Mouse (Mus musculus): Measurements from ENCODE around the gene Cyp2ab1. TPM values are rescaled to one million over a fixed set of nuclear protein-coding genes. Genes with fewer than 3 reads are reported as not detected.

Gene Cyp2ab1
- total RNA-seq, 2 experiments from 2014 or later: 0.07 TPM; not detected in 1

DNA sequence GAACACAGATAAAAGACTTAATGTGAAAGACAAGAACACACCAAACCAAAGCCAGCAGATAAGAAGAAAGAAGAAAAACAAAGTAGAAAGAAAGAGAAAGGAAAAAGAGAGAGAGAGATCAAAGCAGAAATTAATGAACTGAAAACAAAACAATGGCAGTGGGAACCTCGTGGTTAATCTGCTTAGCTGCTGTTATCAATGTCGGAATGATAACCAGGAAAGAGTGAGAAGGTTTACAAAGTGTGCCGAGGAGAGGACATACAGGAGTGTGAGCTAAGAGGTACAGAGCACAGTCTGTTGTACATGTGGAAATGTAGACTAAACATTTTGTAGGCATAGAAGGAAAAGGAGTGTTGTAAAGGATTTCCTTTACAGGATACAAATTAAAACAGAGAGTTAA is 52.2 kb downstream of the Cyp2ab1 start:
- no peak for DNase-seq (ENCODE audit: low spot score)

DNA sequence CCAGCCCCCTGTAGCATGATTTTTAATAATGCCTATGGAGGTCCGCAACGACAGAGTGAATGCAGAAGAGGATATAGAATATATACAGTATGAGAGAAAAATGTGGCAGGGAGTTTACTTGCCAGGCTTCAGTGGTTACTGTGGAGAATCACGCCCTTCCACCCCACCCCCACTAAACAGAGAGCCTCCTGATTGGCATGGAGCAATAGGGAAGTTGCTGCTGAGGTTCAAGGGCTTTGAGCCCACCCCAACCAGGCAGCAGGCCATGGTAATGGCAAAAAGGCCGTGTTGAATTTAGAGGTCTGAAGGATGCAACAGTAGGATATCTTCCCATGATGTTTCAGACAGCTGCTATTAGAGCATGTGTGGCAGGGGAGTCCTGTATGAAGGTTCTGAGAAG is 53.9 kb downstream of the Cyp2ab1 start:
- DNase-seq (ENCODE audit: low spot score): no peak

DNA sequence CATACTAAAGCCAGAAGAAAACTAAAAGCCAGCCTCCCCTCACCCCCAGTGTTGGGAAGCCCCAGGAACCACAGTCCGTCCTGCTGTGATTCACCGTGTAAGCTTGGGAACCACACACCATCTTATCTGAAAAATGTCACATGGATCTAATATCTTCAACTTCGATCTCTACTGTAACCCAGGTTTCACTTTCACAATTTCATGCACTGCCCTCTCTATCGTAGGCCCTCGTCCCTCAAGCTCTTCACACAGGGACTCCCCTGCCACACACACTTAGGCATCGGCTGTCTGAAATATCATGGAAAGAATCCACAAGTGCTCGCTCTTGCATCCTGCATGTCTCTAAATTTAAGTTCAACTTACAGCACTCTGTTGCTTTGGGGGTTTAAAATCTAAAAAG is 60.1 kb downstream of the Cyp2ab1 start:
- no peak for DNase-seq (ENCODE audit: low spot score)

Other genes with a start within 250 kb of the Cyp2ab1 start
- 100 to 1,000 TPM; 164 to 165 TPM for gene Klhl24, start 227.9 kb downstream of the Cyp2ab1 start, total RNA-seq (2021)
- gene Yeats2, start 184.3 kb downstream of the Cyp2ab1 start, total RNA-seq (2021): 1 to 10 TPM; 3.3 to 3.7 TPM
- gene Map6d1, start 84.0 kb downstream of the Cyp2ab1 start, total RNA-seq (2021): under 1 TPM; 0.31 to 0.66 TPM
- gene Parl, start 23.0 kb downstream of the Cyp2ab1 start, total RNA-seq (2021): 10 to 100 TPM; 61.3 to 68.5 TPM
- gene Abcc5, start 101.0 kb upstream of the Cyp2ab1 start, total RNA-seq (2021): 10 to 100 TPM; 54.0 to 56.5 TPM
- gene Eif2b5, start 173.4 kb upstream of the Cyp2ab1 start, total RNA-seq (2021): 10 to 100 TPM; 52.6 to 54.4 TPM
- 10 to 100 TPM; 28.4 to 32.0 TPM for gene Dvl3, start 191.6 kb upstream of the Cyp2ab1 start, total RNA-seq (2021)
- gene Ap2m1, start 210.1 kb upstream of the Cyp2ab1 start, total RNA-seq (2021): 100 to 1,000 TPM; 121 to 146 TPM
- 10 to 100 TPM; 50.3 to 69.8 TPM for gene Abcf3, start 223.2 kb upstream of the Cyp2ab1 start, total RNA-seq (2021)

Measured in gastrocnemius, adult 18-20 months (tissue).